Mouse (Mus musculus): Measurements from ENCODE around the gene Slc8a1.

The Slc8a1 gene

GRCm38 (mm10) chr17:81738311-81738755, at the start of gene Slc8a1:
TSS of gene Slc8a1 (minus strand) at chr17:81738377.
- no peak for DNase-seq (ENCODE audit: low spot score)

GRCm38 (mm10) chr17:81787350-81787749, 49.2 kb upstream of the Slc8a1 start:
- peak; percentile 42 for DNase-seq (ENCODE audit: low spot score)

GRCm38 (mm10) chr17:81782326-81782725, 44.1 kb upstream of the Slc8a1 start:
- DNase-seq (ENCODE audit: low spot score), result no peak

- no peak for DNase-seq (ENCODE audit: low spot score)
Observed at GRCm38 (mm10) chr17:81781491-81781890, 43.3 kb upstream of the Slc8a1 start.

- no peak for DNase-seq (ENCODE audit: low spot score)
Observed at GRCm38 (mm10) chr17:81779883-81780282, 41.7 kb upstream of the Slc8a1 start.

GRCm38 (mm10) chr17:81750664-81751063, 12.5 kb upstream of the Slc8a1 start:
- DNase-seq (ENCODE audit: low spot score), result no peak

- no peak for DNase-seq (ENCODE audit: low spot score)
Observed at GRCm38 (mm10) chr17:81743034-81743433, 4.9 kb upstream of the Slc8a1 start.

GRCm38 (mm10) chr17:81740576-81740975, 2.4 kb upstream of the Slc8a1 start:
- no peak for DNase-seq (ENCODE audit: low spot score)

- no peak for DNase-seq (ENCODE audit: low spot score)
Observed at GRCm38 (mm10) chr17:81737779-81738178, 398 bp downstream of the Slc8a1 start.

GRCm38 (mm10) chr17:81737309-81737708, 868 bp downstream of the Slc8a1 start:
- DNase-seq (ENCODE audit: low spot score), result no peak

GRCm38 (mm10) chr17:81735583-81735982, 2.6 kb downstream of the Slc8a1 start:
- no peak for DNase-seq (ENCODE audit: low spot score)

- no peak for DNase-seq (ENCODE audit: low spot score)
Observed at GRCm38 (mm10) chr17:81729891-81730290, 8.3 kb downstream of the Slc8a1 start.

- no peak for DNase-seq (ENCODE audit: low spot score)
Observed at GRCm38 (mm10) chr17:81712273-81712751, 25.9 kb downstream of the Slc8a1 start.

GRCm38 (mm10) chr17:81704761-81705160, 33.4 kb downstream of the Slc8a1 start:
- DNase-seq (ENCODE audit: low spot score), result no peak

- DNase-seq (ENCODE audit: low spot score), result no peak
Observed at GRCm38 (mm10) chr17:81703258-81703657, 34.9 kb downstream of the Slc8a1 start.

GRCm38 (mm10) chr17:81701701-81702100, 36.5 kb downstream of the Slc8a1 start:
- DNase-seq (ENCODE audit: low spot score), result no peak

- no peak for DNase-seq (ENCODE audit: low spot score)
Observed at GRCm38 (mm10) chr17:81698789-81699188, 39.4 kb downstream of the Slc8a1 start.

- DNase-seq (ENCODE audit: low spot score), result no peak
Observed at GRCm38 (mm10) chr17:81697695-81698094, 40.5 kb downstream of the Slc8a1 start.

- no peak for DNase-seq (ENCODE audit: low spot score)
Observed at GRCm38 (mm10) chr17:81694977-81695376, 43.2 kb downstream of the Slc8a1 start.

GRCm38 (mm10) chr17:81679616-81680015, 58.6 kb downstream of the Slc8a1 start:
- no peak for DNase-seq (ENCODE audit: low spot score)

GRCm38 (mm10) chr17:81677450-81677849, 60.7 kb downstream of the Slc8a1 start:
- no peak for DNase-seq (ENCODE audit: low spot score)

- no peak for DNase-seq (ENCODE audit: low spot score)
Observed at GRCm38 (mm10) chr17:81676203-81676602, 62.0 kb downstream of the Slc8a1 start.

GRCm38 (mm10) chr17:81671245-81671644, 66.9 kb downstream of the Slc8a1 start:
- DNase-seq (ENCODE audit: low spot score), result no peak

- DNase-seq (ENCODE audit: low spot score), result peak; percentile 78
Observed at GRCm38 (mm10) chr17:81669816-81670691, 68.1 kb downstream of the Slc8a1 start.
